Mouse (Mus musculus): ENCODE measurements at regions not wholly inside any gene's neighbourhood (a gene's known extent, or its start where the extent isn't known, plus 50 kb on each side); places are given as distances from the start of the nearest gene placed in this dataset.

DNA sequence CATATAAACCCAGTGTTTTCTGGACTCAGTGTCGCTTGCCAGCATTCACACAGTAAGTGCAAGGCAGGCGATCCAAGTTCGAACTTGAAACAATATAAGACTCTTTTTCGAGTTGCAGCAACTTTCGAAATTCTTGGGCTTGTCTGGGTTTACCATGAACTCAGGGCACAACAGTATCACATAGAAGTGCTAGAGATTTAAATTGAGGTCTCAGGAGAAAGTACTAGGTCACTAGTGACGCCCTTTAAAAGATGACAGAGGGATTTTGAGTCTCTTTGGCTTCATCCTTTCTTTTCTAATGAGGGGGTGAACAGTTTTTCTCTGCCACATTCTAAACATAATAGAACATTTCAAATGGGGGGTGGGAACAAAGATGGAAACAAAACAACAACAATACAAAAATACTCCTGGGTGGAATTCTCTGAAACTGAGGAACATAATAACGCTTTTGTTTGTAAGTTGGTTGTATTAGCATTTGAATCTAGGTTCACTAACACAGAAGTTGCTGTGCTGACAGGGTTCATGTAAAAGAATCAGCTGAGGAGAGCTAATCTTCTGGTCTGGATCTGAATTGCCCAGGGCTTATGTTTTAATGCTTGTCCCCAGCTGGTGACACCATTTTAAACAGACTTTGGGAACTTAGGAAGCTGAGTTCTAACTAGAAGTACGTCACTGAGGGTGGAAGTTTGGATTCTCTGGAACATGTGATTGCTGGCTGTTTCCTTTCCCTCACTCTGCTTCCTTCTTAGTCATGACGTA, 906.1 kb downstream of the Stpg2 start:
- no peak for ATAC-seq (ENCODE audit: extremely low read depth, insufficient number of reproducible peaks, low FRiP score, poor library complexity, severe bottlenecking)

DNA sequence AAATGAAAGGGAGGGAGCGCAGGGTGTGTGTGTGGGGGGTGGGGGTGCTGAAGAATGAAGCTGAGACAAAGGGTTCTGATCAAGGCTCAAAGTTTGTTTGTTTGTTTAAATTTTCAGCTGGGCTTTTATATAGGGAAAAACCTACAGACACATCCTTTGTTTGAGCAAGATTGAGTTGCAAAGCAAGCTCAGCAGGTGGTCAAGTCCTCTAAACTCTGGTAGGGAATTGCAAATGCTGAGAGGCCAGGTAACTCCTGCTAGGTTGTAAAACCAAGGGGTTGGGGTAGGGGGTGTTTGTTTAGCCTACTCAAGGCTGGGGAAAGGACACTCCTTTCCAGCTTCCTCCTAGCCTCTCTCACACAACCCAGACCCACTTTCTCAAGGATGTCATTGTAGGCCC, 909.6 kb downstream of the Stpg2 start:
- H3K9me3 ChIP-seq (replicated peaks) = no peaks in the 10 kb centered on the region
- no peaks in the 10 kb centered on the region for H3K36me3 ChIP-seq (replicated peaks)
- DNase-seq (ENCODE audit: low spot score) (no peak), ATAC-seq (ENCODE audit: extremely low read depth, insufficient number of reproducible peaks, low FRiP score, poor library complexity, severe bottlenecking) (no peak)
- TF ChIP-seq GATA2 (IDR thresholded peaks at IDR 0.05; ENCODE audit: borderline replicate concordance, low read depth, low read length) (no peak), TAL1 (conservative IDR thresholded peaks at IDR 0.05; ENCODE audit: low read depth, low read length) (no peak), POLR2AphosphoS5 (IDR thresholded peaks at IDR 0.05; ENCODE audit: insufficient replicate concordance, low read depth, low read length) (no peak)
- no peaks in the 10 kb centered on the region for H3K27me3 ChIP-seq (ENCODE audit: insufficient read depth, low read length)
- no peaks in the 10 kb centered on the region for H3K4me1 ChIP-seq (ENCODE audit: insufficient read depth, low read depth, low read length)
- H3K4me3 ChIP-seq (ENCODE audit: low read depth, low read length) = no peak overlapping the region

More for the DNA sequence above, 906.1 kb downstream of the Stpg2 start:
- Histone ChIP-seq H3K9me3 (replicated peaks) (no peaks in the 10 kb centered on the region), H3K36me3 (replicated peaks) (no peaks in the 10 kb centered on the region), H3K4me3 (ENCODE audit: low read depth, low read length) (no peak overlapping the region), H3K27me3 (ENCODE audit: insufficient read depth, low read length) (0 out of 2 replicates have a peak, but pooled peaks cover 3% of the 10 kb centered on the region), H3K4me1 (ENCODE audit: insufficient read depth, low read depth, low read length) (no peaks in the 10 kb centered on the region)
- no peak for DNase-seq (ENCODE audit: low spot score)
- no peak for TF ChIP-seq TAL1 (conservative IDR thresholded peaks at IDR 0.05; ENCODE audit: low read depth, low read length)
- no peak for TF ChIP-seq GATA1 (IDR thresholded peaks at IDR 0.05; ENCODE audit: borderline replicate concordance, low read length)
- TF ChIP-seq CTCF (IDR thresholded peaks at IDR 0.05; ENCODE audit: low read depth, low read length) = no peak
- TF ChIP-seq GATA2 (IDR thresholded peaks at IDR 0.05; ENCODE audit: borderline replicate concordance, low read depth, low read length) = no peak
- no peak for TF ChIP-seq POLR2AphosphoS5 (IDR thresholded peaks at IDR 0.05; ENCODE audit: insufficient replicate concordance, low read depth, low read length)

DNA sequence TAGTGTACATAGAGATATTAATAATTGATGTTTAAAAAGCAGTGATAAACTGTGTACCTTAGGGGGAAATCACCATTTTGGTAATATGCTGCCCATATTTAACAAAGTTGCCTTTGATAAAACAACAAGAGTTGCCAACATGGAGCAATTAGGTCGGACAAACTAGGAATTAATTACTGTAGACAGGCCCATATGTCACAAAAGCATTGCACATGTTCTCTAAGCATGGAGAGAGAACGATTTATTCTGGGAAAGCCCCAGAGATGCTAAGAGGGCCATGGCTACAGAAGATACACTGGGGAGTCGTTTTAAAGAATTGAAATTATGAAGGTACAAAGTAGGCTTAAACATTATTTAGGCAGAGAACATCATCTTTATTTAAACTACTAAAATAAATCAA, 921.8 kb downstream of the Stpg2 start:
- no peaks in the 10 kb centered on the region for H3K9me3 ChIP-seq (replicated peaks)
- no peaks in the 10 kb centered on the region for H3K27me3 ChIP-seq (ENCODE audit: insufficient read depth, low read length)
- no peak for TF ChIP-seq GATA1 (IDR thresholded peaks at IDR 0.05; ENCODE audit: borderline replicate concordance, low read length)
- TF ChIP-seq CTCF (IDR thresholded peaks at IDR 0.05; ENCODE audit: low read depth, low read length) = no peak
- TF ChIP-seq GATA2 (IDR thresholded peaks at IDR 0.05; ENCODE audit: borderline replicate concordance, low read depth, low read length) = no peak
- no peak for TF ChIP-seq TAL1 (conservative IDR thresholded peaks at IDR 0.05; ENCODE audit: low read depth, low read length)
- no peak for TF ChIP-seq POLR2AphosphoS5 (IDR thresholded peaks at IDR 0.05; ENCODE audit: insufficient replicate concordance, low read depth, low read length)
- H3K36me3 ChIP-seq (replicated peaks) = no peaks in the 10 kb centered on the region
- no peak for DNase-seq (ENCODE audit: low spot score)
- H3K4me3 ChIP-seq (ENCODE audit: low read depth, low read length) = no peak overlapping the region
- H3K4me1 ChIP-seq (ENCODE audit: insufficient read depth, low read depth, low read length) = no peaks in the 10 kb centered on the region
- ATAC-seq (ENCODE audit: extremely low read depth, insufficient number of reproducible peaks, low FRiP score, poor library complexity, severe bottlenecking) = no peak

DNA sequence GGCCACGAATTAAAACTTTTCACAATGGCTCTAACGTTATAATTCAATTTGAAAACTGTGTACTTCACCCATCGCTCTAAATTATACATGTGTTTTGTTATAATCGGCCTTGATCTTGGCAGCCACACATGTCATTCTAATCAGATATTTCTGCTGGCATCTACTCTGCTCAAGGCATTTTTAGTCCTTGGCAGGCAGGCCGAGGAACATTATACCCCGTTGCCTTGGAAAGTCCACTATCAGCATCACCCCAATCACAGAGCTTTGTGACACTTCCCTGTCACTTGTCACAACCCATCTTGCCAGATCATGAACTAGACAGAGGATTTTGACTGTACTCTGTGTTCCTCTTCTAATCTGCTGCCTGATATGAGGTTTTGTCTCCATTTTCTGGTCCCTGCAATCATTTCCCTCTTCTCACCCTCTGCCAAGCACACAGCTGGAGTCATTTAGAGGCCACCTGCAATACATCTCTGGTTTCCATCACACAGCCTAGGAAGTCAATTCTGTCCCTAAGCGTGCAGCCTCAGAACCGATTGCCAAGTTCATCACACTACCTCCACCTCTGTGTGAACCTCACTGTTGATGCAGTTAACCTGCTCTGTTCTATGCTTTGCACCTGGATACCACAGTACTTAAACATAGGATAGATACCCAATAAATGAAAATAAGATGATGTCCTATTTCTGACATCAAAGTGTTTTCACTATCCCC, 923.7 kb downstream of the Stpg2 start:
- no peak for DNase-seq (ENCODE audit: low spot score)
- ATAC-seq (ENCODE audit: extremely low read depth, insufficient number of reproducible peaks, low FRiP score, poor library complexity, severe bottlenecking) = no peak
- TF ChIP-seq GATA1 (IDR thresholded peaks at IDR 0.05; ENCODE audit: borderline replicate concordance, low read length) = no peak
- Histone ChIP-seq H3K36me3 (replicated peaks) (no peaks in the 10 kb centered on the region), H3K9me3 (replicated peaks) (no peaks in the 10 kb centered on the region), H3K4me3 (ENCODE audit: low read depth, low read length) (no peak overlapping the region), H3K27me3 (ENCODE audit: insufficient read depth, low read length) (no peaks in the 10 kb centered on the region), H3K4me1 (ENCODE audit: insufficient read depth, low read depth, low read length) (no peaks in the 10 kb centered on the region)

DNA sequence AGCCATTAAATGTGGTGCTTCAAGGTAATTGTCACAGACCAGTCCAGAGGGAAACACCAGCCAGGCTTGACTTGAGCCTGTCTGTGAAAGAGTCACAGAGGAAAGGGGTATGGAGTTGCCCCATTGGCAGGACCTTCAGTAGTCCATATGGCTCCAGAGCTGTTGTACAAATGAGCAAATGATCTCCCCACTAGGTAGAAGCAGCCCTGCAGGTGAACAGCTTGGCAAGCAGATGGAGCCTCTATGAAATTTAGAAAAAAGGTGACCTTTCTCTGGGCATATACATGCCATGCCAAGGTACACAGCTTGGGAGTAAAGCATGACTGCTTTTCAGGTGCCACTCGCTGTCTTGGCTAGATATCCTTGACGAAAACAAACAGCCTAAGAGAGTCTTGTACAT, 938.4 kb downstream of the Stpg2 start:
- ATAC-seq (ENCODE audit: extremely low read depth, insufficient number of reproducible peaks, low FRiP score, poor library complexity, severe bottlenecking) = no peak
- Histone ChIP-seq H3K4me3 (ENCODE audit: low read depth, low read length) (no peak overlapping the region), H3K4me1 (ENCODE audit: insufficient read depth, low read depth, low read length) (no peaks in the 10 kb centered on the region), H3K27me3 (ENCODE audit: insufficient read depth, low read length) (peaks cover 4% of the 10 kb centered on the region; the same call in 1 of the 2 replicates), H3K36me3 (replicated peaks) (no peaks in the 10 kb centered on the region), H3K9me3 (replicated peaks) (no peaks in the 10 kb centered on the region)
- TF ChIP-seq POLR2AphosphoS5 (IDR thresholded peaks at IDR 0.05; ENCODE audit: insufficient replicate concordance, low read depth, low read length) (no peak), TAL1 (conservative IDR thresholded peaks at IDR 0.05; ENCODE audit: low read depth, low read length) (no peak), CTCF (IDR thresholded peaks at IDR 0.05; ENCODE audit: low read depth, low read length) (no peak), GATA1 (IDR thresholded peaks at IDR 0.05; ENCODE audit: borderline replicate concordance, low read length) (no peak), GATA2 (IDR thresholded peaks at IDR 0.05; ENCODE audit: borderline replicate concordance, low read depth, low read length) (no peak)
- no peak for DNase-seq (ENCODE audit: low spot score)

DNA sequence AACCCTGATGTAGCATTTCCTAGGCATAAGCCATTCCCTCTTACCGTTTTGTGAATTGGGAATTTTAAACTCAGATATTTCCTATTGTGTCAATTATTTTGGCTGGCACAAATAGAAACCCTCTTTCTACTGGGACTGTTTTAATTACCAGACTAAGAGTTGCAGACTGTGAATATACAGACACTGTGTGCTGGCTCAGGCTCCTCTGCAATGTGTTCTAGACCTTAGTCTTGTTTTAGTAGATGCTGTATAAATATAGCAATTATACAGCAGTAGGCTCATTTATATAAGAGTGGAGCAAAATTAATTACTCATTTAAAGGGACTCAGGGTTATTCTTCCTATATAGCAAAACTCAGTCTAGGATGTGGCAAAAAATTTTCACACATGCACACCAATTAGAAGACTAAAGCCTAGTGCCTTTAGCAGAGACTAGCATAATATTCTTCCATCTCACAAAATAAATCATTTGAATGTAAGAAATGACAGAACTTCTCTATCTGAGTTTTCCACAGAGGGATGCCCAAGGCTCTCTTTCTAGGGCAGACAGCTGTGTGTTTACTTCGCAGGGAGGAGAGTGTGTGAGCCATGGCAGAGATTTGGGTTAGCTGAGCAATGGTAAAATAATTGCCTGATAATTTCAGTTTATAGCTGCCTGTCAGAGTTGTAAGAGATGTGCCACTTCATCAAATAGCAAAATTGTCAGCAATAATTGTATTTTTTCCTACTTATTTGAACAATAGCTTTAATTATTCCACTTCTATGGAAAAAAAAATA, 941.9 kb downstream of the Stpg2 start:
- no peak for TF ChIP-seq GATA2 (IDR thresholded peaks at IDR 0.05; ENCODE audit: borderline replicate concordance, low read depth, low read length)
- no peak for TF ChIP-seq GATA1 (IDR thresholded peaks at IDR 0.05; ENCODE audit: borderline replicate concordance, low read length)
- no peak for TF ChIP-seq POLR2AphosphoS5 (IDR thresholded peaks at IDR 0.05; ENCODE audit: insufficient replicate concordance, low read depth, low read length)
- TF ChIP-seq TAL1 (conservative IDR thresholded peaks at IDR 0.05; ENCODE audit: low read depth, low read length) = no peak
- TF ChIP-seq CTCF (IDR thresholded peaks at IDR 0.05; ENCODE audit: low read depth, low read length) = no peak
- Histone ChIP-seq H3K9me3 (replicated peaks) (no peaks in the 10 kb centered on the region), H3K27me3 (ENCODE audit: insufficient read depth, low read length) (peaks cover 4% of the 10 kb centered on the region; the same call in 1 of the 2 replicates), H3K36me3 (replicated peaks) (no peaks in the 10 kb centered on the region), H3K4me3 (ENCODE audit: low read depth, low read length) (no peak overlapping the region), H3K4me1 (ENCODE audit: insufficient read depth, low read depth, low read length) (no peaks in the 10 kb centered on the region)
- no peak for DNase-seq (ENCODE audit: low spot score)
- ATAC-seq (ENCODE audit: extremely low read depth, insufficient number of reproducible peaks, low FRiP score, poor library complexity, severe bottlenecking) = no peak

Measured in G1E (cell line).